Mouse (Mus musculus): ENCODE data around the gene Mob3b. TPM values are rescaled to one million over a fixed set of nuclear protein-coding genes. Genes with fewer than 3 reads are reported as not detected.
"Not testable (repeated sequence)": the region's sequence is repeated elsewhere in the genome, so short reads cannot be mapped to it uniquely, and the experiment has no call there.

Gene Mob3b
- total and polyA plus RNA-seq, 3 experiments = 0.33 TPM; not detected in 2

DNA sequence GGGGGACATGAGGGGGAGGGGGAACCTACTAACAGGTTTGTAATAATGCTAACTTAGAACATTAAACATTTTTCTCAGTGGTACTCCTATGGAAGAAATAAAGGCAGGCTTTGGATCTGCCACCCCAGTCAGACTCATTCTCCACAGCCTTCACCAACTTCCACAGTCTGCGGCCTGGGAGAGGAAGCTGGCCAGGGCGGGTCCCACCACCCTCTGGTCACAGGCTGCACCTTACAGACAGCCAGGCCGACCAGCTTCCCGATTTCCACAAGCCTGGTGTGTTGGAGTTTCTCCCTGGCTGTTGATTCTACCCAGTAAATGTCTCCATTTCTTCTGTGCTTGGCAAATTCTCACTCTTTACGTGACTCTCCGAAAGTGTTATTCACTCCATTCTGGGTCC, 197.8 kb downstream of the Mob3b start:
- no peak for DNase-seq (ENCODE audit: low spot score)
- Histone ChIP-seq H3K27me3 (ENCODE audit: insufficient read depth, low read length) (peaks cover 5% of the 10 kb centered on the region; the same call in 1 of the 2 replicates), H3K36me3 (replicated peaks) (no peaks in the 10 kb centered on the region), H3K4me1 (ENCODE audit: insufficient read depth, low read depth, low read length) (no peaks in the 10 kb centered on the region), H3K4me3 (ENCODE audit: low read depth, low read length) (no peak overlapping the region), H3K9me3 (replicated peaks) (no peaks in the 10 kb centered on the region)
- TF ChIP-seq GATA2 (IDR thresholded peaks at IDR 0.05; ENCODE audit: borderline replicate concordance, low read depth, low read length) (no peak), CTCF (IDR thresholded peaks at IDR 0.05; ENCODE audit: low read depth, low read length) (no peak), TAL1 (conservative IDR thresholded peaks at IDR 0.05; ENCODE audit: low read depth, low read length) (no peak), POLR2AphosphoS5 (IDR thresholded peaks at IDR 0.05; ENCODE audit: insufficient replicate concordance, low read depth, low read length) (no peak), GATA1 (IDR thresholded peaks at IDR 0.05; ENCODE audit: borderline replicate concordance, low read length) (no peak)
- no peak for ATAC-seq (ENCODE audit: extremely low read depth, insufficient number of reproducible peaks, low FRiP score, poor library complexity, severe bottlenecking)

DNA sequence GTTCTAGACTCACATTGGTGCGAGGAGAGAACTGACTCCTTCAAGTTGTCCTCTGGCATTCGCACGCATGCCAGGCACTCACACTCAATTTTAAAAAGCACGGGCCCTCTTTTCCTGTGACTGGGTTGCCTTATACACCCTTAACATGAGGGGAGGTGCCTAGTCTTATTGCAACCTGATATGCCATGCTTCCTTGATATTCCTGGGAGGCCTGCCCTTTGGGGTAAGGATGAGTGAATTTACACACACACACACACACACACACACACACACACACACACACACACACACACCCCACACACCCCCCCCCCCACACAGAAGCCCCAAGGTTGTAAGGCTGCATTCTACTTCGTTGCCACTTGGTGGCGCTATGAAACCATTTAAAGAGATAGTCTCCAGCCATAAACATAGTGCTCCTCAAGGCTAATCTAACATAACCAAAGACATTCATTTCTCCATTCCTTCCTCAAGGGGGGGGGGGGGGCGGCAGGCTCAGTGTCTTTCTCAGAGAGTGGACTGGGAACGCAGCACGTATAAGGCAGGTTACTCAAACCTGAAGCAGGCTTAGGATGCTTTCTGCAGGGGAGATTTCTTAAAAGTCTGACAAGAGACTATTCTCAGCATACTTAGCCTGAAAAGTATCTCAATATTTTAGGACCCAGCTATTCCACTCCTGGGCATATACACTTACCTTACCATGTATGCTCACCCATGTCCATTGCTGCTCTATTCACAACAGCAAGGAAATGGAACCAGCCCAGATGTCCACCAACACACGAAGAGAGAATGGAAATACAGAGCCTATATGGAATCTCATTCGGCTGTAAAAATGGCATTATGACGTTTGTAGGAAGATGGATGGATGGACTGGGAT, 198.9 kb downstream of the Mob3b start:
- DNase-seq (ENCODE audit: low spot score) (peak; percentile 32), ATAC-seq (ENCODE audit: extremely low read depth, insufficient number of reproducible peaks, low FRiP score, poor library complexity, severe bottlenecking) (no peak)
- no peaks in the 10 kb centered on the region for H3K9me3 ChIP-seq (replicated peaks)
- TF ChIP-seq GATA1 (IDR thresholded peaks at IDR 0.05; ENCODE audit: borderline replicate concordance, low read length) (no peak), CTCF (IDR thresholded peaks at IDR 0.05; ENCODE audit: low read depth, low read length) (no peak), TAL1 (conservative IDR thresholded peaks at IDR 0.05; ENCODE audit: low read depth, low read length) (no peak), POLR2AphosphoS5 (IDR thresholded peaks at IDR 0.05; ENCODE audit: insufficient replicate concordance, low read depth, low read length) (no peak), GATA2 (IDR thresholded peaks at IDR 0.05; ENCODE audit: borderline replicate concordance, low read depth, low read length) (no peak)
- H3K4me1 ChIP-seq (ENCODE audit: insufficient read depth, low read depth, low read length) = no peaks in the 10 kb centered on the region
- no peaks in the 10 kb centered on the region for H3K27me3 ChIP-seq (ENCODE audit: insufficient read depth, low read length)
- H3K4me3 ChIP-seq (ENCODE audit: low read depth, low read length) = no peak overlapping the region
- no peaks in the 10 kb centered on the region for H3K36me3 ChIP-seq (replicated peaks)

DNA sequence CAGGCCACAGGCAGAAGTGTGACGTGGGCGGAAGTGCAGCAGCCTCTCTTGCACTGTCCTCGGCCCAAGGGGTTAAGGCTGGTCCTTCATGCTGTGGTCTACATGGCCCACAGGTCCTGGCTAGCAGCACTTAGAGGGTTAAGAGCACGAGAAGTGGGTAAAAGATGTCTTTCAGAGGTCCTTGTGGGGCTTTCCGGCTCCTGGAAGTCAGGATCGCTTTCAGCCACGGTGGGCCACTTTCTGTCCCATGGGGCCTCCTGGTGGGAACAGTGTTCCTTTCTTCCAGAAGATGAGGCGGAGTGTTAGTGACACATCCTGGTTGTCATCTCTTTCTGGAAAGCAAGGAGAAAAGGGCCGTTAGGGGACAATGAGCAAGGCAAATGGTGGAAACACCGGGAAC, 203.6 kb downstream of the Mob3b start:
- no peak for ATAC-seq (ENCODE audit: extremely low read depth, insufficient number of reproducible peaks, low FRiP score, poor library complexity, severe bottlenecking)
- Histone ChIP-seq H3K36me3 (replicated peaks) (no peaks in the 10 kb centered on the region), H3K4me1 (ENCODE audit: insufficient read depth, low read depth, low read length) (no peaks in the 10 kb centered on the region), H3K4me3 (ENCODE audit: low read depth, low read length) (no peak overlapping the region), H3K27me3 (ENCODE audit: insufficient read depth, low read length) (no peaks in the 10 kb centered on the region), H3K9me3 (replicated peaks) (no peaks in the 10 kb centered on the region)
- DNase-seq (ENCODE audit: low spot score) = no peak
- TF ChIP-seq GATA2 (IDR thresholded peaks at IDR 0.05; ENCODE audit: borderline replicate concordance, low read depth, low read length) (no peak), TAL1 (conservative IDR thresholded peaks at IDR 0.05; ENCODE audit: low read depth, low read length) (no peak), CTCF (IDR thresholded peaks at IDR 0.05; ENCODE audit: low read depth, low read length) (no peak), GATA1 (IDR thresholded peaks at IDR 0.05; ENCODE audit: borderline replicate concordance, low read length) (no peak), POLR2AphosphoS5 (IDR thresholded peaks at IDR 0.05; ENCODE audit: insufficient replicate concordance, low read depth, low read length) (no peak)

DNA sequence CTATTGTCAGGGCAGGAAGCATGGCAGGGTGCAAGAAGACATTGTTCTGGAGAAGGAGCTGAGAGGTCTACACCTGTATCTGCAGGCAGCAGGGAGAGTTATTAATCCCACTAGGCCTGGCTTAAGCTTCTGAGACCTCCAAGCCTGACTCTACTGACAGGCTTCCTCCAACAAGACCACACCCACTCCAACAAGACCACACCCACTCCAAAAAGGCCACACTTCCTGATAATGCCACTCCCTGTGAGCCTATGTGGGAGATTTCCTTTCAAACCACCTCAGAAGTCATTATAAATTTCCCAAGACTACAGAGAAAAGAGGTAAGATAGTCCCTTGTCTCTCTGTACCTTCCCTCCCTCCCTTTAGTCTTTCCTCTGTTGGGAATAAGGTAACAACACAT, 210.1 kb downstream of the Mob3b start:
- DNase-seq (ENCODE audit: low spot score) (no peak), ATAC-seq (ENCODE audit: extremely low read depth, insufficient number of reproducible peaks, low FRiP score, poor library complexity, severe bottlenecking) (no peak)
- Histone ChIP-seq H3K9me3 (replicated peaks) (no peaks in the 10 kb centered on the region), H3K36me3 (replicated peaks) (no peaks in the 10 kb centered on the region), H3K4me3 (ENCODE audit: low read depth, low read length) (no peak overlapping the region), H3K4me1 (ENCODE audit: insufficient read depth, low read depth, low read length) (peaks cover 3% of the 10 kb centered on the region; the same call in 1 of the 2 replicates), H3K27me3 (ENCODE audit: insufficient read depth, low read length) (no peaks in the 10 kb centered on the region)
- TF ChIP-seq POLR2AphosphoS5 (IDR thresholded peaks at IDR 0.05; ENCODE audit: insufficient replicate concordance, low read depth, low read length) = no peak
- no peak for TF ChIP-seq GATA1 (IDR thresholded peaks at IDR 0.05; ENCODE audit: borderline replicate concordance, low read length)
- no peak for TF ChIP-seq TAL1 (conservative IDR thresholded peaks at IDR 0.05; ENCODE audit: low read depth, low read length)

DNA sequence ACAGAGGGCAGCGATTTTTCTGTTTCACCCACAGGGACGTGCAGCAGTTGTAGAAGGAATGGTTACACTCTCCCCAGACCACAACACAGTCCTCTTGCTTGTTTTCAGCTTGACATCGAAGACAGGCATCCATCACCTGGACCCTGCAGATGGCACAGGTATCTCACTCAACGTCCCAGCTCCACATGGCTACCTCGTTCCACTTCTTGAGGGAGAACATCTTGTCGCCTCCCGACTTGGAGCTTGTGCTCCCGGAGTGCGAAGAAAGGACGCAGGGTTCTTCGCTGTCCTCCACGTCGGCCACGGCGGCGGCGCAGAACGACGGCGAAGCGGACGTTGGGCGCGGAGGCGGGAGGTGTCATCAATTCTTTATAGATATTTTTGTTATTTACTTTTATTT, 216.2 kb downstream of the Mob3b start:
- DNase-seq (ENCODE audit: low spot score) (no peak), ATAC-seq (ENCODE audit: extremely low read depth, insufficient number of reproducible peaks, low FRiP score, poor library complexity, severe bottlenecking) (no peak)
- no peak overlapping the region for H3K4me3 ChIP-seq (ENCODE audit: low read depth, low read length)
- peaks cover 7% of the 10 kb centered on the region; the same call in 1 of the 2 replicates for H3K27me3 ChIP-seq (ENCODE audit: insufficient read depth, low read length)
- H3K4me1 ChIP-seq (ENCODE audit: insufficient read depth, low read depth, low read length) = no peaks in the 10 kb centered on the region
- H3K36me3 ChIP-seq (replicated peaks) = no peaks in the 10 kb centered on the region
- TF ChIP-seq POLR2AphosphoS5 (IDR thresholded peaks at IDR 0.05; ENCODE audit: insufficient replicate concordance, low read depth, low read length) (no peak), TAL1 (conservative IDR thresholded peaks at IDR 0.05; ENCODE audit: low read depth, low read length) (no peak), GATA2 (IDR thresholded peaks at IDR 0.05; ENCODE audit: borderline replicate concordance, low read depth, low read length) (no peak), GATA1 (IDR thresholded peaks at IDR 0.05; ENCODE audit: borderline replicate concordance, low read length) (no peak), CTCF (IDR thresholded peaks at IDR 0.05; ENCODE audit: low read depth, low read length) (no peak)
- H3K9me3 ChIP-seq (replicated peaks) = no peaks in the 10 kb centered on the region

DNA sequence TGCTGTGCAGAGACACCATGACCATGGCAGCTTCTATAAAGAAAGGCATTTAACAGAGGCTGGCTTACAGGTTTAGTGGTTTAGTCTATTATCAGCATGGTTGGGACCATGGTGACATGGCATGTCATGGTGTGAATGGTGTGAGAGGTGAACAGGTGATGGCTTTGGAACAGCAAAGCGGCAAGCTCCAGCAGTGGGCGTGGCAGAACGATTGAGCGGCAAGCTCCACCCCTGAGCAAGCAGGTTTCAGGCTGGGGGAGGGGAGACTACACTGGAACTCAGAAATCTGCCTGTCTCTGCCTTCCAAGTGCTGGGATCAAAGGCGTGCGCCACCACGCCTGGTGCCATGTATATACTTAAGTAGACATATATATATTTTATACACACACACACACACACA, 228.9 kb downstream of the Mob3b start:
- peaks cover 16% of the 10 kb centered on the region; the same call in 1 of the 2 replicates for H3K27me3 ChIP-seq (ENCODE audit: insufficient read depth, low read length)
- ATAC-seq (ENCODE audit: extremely low read depth, insufficient number of reproducible peaks, low FRiP score, poor library complexity, severe bottlenecking); H3K4me1 ChIP-seq (ENCODE audit: insufficient read depth, low read depth, low read length); H3K4me3 ChIP-seq (ENCODE audit: low read depth, low read length); DNase-seq (ENCODE audit: low spot score); H3K36me3 ChIP-seq (replicated peaks); H3K9me3 ChIP-seq (replicated peaks): not testable (repeated sequence)

All from G1E (cell line).